Mouse (Mus musculus): Measurements from ENCODE around the gene 1110065P20Rik. TPM values are rescaled to one million over a fixed set of nuclear protein-coding genes. Genes with fewer than 3 reads are reported as not detected.

1110065P20Rik gene
- total RNA-seq (2021): 10 to 100 TPM; 73.1 to 75.8 TPM
- long read RNA-seq, experiment 1, transcript 1110065P20Rik-202 (3 exons, 761 nt): minor isoform, 7 of 59 reads
- long read RNA-seq, experiment 1, transcript 1110065P20Rik-204 (3 exons, 762 nt): minor isoform, 13 of 59 reads
- long read RNA-seq, experiment 1, transcript 1110065P20Rik-201 (3 exons, 968 nt): minor isoform, 12 of 59 reads
- long read RNA-seq, experiment 1, transcript 1110065P20Rik-203 (2 exons, 659 nt): major isoform, 18 of 59 reads
- long read RNA-seq, experiment 1, partial matches to known transcripts: 2 of 59 reads
- long read RNA-seq, experiment 1, other reads (novel, unspliced or antisense): 5 of 59 reads
- long read RNA-seq, experiment 2, transcript 1110065P20Rik-204 (3 exons, 762 nt): major isoform, 17 of 47 reads
- long read RNA-seq, experiment 2, transcript 1110065P20Rik-203 (2 exons, 659 nt): minor isoform, 10 of 47 reads
- long read RNA-seq, experiment 2, transcript 1110065P20Rik-202 (3 exons, 761 nt): minor isoform, 7 of 47 reads
- long read RNA-seq, experiment 2, transcript 1110065P20Rik-201 (3 exons, 968 nt): minor isoform, 10 of 47 reads
- long read RNA-seq, experiment 2, partial matches to known transcripts: 1 of 47 reads
- long read RNA-seq, experiment 2, other reads (novel, unspliced or antisense): 2 of 47 reads

GRCm38 (mm10) chr4:124850933-124851658 is at the start of gene 1110065P20Rik:
TSS of gene 1110065P20Rik (minus strand) at chr4:124851196.
- peak; percentile 65 to 75 for DNase-seq (ENCODE audit: low spot score in 2 of 2)

DNA sequence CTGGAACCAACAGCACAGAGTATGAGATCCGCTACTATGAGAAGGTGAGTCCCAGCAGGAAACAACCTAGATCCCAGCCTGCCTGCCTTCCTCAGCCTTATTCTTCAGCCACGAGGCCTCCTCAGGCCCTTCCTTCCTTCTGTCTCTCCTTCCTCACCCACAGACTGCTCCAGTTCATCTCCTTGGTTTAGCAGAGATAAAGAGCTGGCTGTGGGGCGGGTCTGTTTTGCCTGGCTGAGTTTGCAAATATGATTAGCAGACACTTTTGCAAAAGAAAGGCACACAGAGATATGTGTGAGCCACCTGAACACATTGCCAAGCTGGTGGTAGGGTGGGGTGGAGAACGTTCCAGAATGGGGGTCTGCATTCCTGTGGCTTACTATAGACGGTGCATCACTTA is 48.9 kb upstream of the 1110065P20Rik start:
- no peak for DNase-seq (ENCODE audit: low spot score in 2 of 2)

- no peak for DNase-seq (ENCODE audit: low spot score in 2 of 2)
These were observed 47.4 kb upstream of the 1110065P20Rik start for GRCm38 (mm10) chr4:124898428-124898827.

DNA sequence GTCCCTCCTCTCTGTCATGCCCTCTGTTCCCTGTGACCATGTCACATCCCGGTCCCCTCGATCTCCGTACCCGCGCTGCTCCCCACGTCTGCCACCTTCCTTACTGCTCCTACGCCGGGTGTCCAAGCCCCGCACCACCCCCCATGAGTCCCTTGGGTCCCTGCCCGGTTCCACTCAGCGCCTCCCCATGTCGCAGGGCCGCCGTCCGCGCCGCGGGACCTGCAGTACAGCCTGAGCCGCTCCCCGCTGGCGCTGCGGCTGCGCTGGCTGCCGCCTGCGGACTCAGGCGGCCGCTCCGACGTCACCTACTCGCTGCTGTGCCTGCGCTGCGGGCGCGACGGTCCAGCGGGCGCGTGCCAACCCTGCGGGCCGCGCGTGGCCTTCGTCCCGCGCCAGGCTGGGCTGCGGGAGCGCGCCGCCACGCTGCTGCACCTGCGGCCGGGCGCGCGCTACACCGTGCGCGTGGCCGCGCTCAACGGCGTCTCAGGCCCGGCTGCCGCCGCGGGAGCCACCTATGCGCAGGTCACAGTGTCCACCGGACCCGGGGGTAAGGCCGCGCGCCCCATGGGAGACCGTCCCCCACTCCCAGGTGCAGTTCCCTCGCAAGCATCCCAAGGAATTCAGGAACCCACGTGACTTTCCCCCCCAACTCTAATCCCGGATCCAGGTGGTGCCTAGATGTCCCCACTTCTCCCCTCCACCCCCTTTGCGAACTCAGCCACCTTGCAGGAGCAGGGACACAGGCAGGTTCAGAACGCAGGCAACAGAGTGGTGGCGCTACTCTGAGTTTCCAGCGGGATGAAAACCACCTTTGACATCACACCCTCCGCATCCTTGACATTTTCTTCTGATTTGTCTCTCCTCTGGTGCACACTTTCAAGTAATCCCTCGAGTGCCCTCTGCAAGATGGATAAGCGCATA is 43.8 kb upstream of the 1110065P20Rik start:
- DNase-seq (ENCODE audit: low spot score in 2 of 2): peak; percentile 65 to 84

GRCm38 (mm10) chr4:124893769-124894168 is 42.8 kb upstream of the 1110065P20Rik start:
- DNase-seq (ENCODE audit: low spot score in 2 of 2): no peak

DNA sequence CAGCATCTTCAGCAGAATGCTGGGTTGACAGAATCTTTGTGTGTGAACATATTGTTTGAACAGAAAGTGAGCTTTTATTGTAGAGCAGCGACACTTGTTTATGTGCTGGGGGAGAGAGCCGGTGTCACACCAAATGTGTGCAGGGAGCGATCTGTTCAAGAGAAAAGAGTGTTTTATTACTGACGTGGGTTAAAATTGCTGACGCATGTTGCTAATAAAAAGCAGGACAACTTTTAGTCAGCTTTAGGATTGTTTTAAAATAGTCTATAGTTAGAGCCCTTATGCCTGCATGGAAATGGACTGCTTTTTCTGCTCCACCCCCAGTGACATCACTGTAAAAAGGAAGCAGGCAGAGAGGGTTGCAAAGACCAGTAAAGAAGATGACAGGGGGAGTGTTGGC is 39.8 kb upstream of the 1110065P20Rik start:
- no peak for DNase-seq (ENCODE audit: low spot score in 2 of 2)

GRCm38 (mm10) chr4:124889935-124890334 is 38.9 kb upstream of the 1110065P20Rik start:
- peak in 1 of 2 experiments; percentile 40 for DNase-seq (ENCODE audit: low spot score in 2 of 2)

DNA sequence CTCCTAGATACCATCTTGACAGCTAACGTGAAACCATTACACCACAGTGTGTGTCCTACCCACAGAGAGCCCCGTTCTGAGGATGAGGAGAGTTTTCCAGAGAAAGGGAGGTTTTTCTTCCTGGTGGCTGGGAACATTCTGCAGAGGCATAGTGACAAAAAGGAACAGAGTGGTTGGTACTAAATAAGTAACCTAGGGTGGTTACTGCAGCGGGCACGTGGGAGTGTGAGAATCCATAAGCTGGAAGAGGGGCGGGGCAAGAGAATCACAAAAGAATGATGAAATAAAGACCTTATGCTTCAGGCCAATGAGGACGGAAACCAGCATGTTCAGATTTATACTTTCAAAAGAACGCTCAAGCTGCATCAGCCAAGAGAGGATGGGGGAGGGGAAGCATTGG is 37.7 kb upstream of the 1110065P20Rik start:
- DNase-seq (ENCODE audit: low spot score in 2 of 2): peak; percentile 58 to 62

DNA sequence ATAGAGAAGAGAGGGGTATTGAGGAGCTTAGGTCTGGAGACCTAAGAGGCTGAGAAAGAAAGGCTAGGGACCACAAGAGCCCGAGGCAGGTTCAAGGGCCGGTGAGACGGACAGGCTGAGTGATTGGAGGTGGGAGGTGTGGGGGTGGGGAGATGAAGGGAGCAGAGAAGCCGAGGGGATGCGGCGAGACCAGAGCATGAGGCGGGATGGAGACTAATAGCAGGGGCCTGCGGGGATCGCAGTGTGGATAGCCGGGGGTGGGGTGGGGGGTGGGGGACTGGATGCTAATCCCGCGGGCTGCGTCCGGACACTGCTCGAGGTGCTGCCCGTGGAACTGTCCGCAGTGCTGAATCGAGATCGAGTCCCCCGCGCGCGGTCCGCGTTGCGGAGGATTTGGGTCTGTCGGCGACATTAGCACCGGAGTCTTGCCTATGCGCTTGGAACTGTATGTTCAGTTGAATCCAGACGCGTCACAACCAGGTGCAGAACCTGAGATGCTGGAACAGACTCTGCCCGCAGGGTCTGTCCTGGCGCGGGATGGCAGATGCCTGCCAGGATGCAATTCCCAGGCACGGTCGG is 31.2 kb upstream of the 1110065P20Rik start:
- peak; percentile 43 to 50 for DNase-seq (ENCODE audit: low spot score in 2 of 2)

GRCm38 (mm10) chr4:124881341-124881908 is 30.4 kb upstream of the 1110065P20Rik start:
- DNase-seq (ENCODE audit: low spot score in 2 of 2): peak; percentile 69 to 87

- DNase-seq (ENCODE audit: low spot score in 2 of 2): no peak
These were observed 29.6 kb upstream of the 1110065P20Rik start, which contains the start of gene Epha10 for GRCm38 (mm10) chr4:124880599-124880998. TSS of gene Epha10 (plus strand) at chr4:124880899.

- no peak for DNase-seq (ENCODE audit: low spot score in 2 of 2)
These were observed 21.7 kb upstream of the 1110065P20Rik start for GRCm38 (mm10) chr4:124872719-124873118.

DNA sequence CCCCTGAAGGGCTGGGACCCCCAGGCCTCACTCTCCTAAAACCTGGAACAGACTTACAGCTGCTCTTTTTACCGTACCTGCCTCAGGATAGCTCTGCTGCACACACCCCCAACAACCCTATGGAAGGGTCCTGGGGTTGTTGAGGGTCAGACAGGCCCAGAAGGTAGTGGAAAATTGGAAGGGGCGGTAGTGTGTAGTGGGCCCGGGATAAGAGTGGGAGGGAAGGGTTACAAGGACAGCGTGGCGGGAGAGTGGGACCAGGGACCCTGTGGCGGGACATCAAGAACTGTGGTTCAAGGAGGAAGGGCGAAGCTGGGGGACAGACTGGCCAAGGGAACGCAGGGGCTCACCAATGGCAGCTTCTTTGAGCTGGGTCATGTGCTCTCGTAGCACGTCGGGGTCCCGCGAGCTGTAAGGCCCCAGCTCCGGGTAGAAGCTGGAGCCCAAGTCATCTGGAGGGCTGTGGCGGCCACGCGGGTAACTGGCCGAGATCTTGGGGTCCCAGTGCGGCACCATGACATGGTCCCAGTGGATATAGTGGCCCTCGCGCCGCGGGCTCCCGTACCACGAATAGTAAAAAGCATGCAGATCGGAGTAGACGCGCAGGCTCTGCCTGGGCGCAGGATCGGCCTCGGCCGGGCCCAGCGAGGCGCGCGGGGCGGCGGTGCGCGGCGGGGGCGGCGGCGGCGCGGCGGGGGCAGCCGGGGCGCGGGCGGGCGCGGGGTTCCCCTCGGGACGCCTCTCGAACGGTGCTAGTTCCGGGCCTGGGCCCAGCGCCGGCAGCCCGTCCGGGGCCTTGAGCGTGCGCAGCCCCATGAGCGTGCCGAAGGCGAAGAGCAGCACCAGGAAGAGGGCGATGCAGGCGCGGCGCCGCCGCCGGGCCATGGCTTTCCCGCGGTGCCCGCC is 10.5 kb upstream of the 1110065P20Rik start, which contains the start of gene Maneal:
Gene Maneal (minus strand): TSS at position 889 of the 906 bp plus-strand sequence.
- DNase-seq (ENCODE audit: low spot score in 2 of 2): no peak

- no peak for DNase-seq (ENCODE audit: low spot score in 2 of 2)
These were observed 9.4 kb upstream of the 1110065P20Rik start for GRCm38 (mm10) chr4:124860446-124860845.

DNA sequence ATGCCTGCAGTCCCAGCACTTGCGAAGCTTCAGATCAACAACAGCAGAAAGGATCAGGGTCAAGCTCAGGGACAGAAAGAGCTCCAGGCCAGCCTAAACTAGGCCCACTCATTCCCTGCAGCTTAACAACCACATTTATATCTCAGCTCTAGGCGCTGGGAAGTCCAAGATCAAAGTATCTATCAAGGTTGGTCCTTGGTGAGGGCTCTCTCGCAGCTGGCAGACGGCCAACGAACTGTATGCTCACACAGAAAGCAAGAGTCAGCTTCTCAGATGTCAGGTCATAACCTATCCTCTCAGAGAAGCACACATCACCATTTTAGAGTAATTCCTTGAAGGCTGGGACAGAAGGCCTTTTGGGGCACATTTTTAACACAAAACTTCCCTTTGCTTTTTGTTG is 7.4 kb upstream of the 1110065P20Rik start:
- no peak for DNase-seq (ENCODE audit: low spot score in 2 of 2)

GRCm38 (mm10) chr4:124856294-124856693 is 5.3 kb upstream of the 1110065P20Rik start:
- DNase-seq (ENCODE audit: low spot score in 2 of 2): peak in 1 of 2 experiments; percentile 56

DNA sequence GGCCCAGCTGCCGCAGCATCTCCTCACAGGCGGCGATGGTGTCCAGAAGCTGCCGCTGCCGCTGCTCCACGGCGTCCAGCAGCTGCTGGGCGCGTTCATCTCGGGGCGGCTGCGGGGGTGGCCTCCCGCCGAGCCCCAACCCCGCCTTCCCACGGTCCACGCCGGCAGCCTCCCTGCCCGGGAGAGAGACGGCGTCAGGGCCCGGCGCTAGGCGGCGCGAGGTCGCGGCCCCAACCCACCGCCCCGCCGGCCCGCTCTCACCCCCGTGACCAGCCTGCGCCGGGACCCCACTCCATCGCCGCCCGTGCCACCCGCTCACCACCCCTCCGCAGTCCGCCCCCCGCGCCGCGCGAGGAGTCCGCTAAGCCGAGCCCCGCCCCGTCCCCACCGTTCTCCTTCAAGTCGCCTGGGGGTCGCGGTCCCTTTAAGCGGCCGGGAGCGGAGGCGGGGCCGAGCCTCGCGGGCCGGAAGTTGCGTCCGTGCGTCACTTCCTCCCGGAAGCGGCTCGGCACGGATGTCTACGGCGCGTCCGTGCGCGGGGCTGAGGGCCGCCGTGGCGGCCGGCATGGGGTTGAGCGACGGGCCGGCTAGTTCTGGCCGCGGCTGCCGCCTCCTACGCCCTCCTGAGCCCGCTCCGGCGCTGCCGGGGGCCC is 609 bp downstream of the 1110065P20Rik start, which contains the start of gene Yrdc:
Gene Yrdc (plus strand): TSS at position 419 of the 653 bp plus-strand sequence.
- DNase-seq (ENCODE audit: low spot score in 2 of 2): peak; percentile 93 to 94
